Mouse (Mus musculus): ENCODE measurements around the gene Psmb8.

Gene Psmb8

DNA sequence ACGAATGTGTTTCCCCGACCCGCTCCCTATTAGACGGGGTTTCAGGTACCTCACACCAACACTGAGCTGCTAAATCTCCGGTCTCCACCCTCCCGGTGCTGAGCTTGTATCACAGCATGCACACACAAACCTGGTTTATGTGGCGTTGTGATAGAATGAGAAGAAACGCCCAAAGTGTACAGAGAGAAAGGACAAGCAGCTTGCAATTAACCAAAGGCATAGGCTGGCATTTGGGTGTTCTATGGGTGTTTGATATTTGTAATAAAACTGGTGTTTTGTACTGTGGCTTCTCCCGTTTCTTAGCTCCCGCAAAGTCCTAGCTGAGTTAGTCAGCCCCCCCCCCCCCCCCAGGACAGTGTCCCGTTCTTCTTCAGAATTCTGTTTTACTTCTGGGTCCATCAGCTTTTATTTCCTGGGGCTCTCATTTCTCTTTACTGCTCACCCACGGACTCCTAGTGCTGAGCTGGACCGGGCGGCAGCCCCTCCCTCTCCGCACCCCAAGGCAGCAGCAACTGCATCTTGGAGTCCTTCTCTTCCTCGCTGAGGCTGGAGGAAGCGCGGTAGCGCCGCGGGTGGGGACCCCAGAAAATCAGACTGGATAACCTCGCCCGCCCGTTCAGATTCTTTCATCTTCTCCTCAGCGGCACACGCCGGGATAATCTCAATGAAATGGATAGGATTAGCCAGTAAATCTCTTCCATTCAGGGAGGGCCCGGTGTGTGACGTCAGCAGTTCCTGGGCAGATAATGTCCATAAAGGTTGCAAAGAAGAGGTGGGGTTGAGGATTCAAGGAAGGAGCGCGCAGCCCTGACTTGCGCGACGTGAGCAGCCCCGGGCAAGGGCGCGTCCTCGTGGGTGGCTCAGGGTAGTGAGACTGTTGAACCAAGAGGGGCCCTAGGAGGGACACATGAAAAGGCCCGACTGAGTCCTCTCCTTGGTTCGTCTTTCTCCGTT, at the start of gene Psmb8:
Gene Psmb8 (plus strand): TSS at position 781 of the 954 bp plus-strand sequence.
- DNase-seq (ENCODE audit: low read depth), result peak; percentile 97

DNA sequence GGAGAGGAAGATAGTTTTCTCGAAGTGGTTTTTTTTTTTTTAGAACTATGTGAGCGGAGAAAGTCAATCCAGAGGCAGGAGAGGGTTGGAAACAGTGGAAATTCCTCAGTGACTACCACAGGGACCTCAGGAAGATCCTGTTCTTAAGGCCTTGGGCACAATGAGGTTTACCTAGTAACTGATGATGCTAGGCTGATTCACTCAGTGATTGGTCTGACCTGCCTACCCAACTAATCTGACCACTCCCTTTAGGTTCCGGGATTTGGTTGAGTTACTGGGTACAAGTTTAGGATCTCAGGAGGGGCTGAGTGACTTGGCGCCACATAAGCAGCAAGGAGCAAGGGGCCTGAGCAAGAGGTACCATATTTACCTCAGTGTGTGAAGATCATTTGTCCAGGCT, 44.6 kb upstream of the Psmb8 start, which contains the start of gene H2-DMb1:
Gene H2-DMb1 (plus strand): TSS at position 150 of the 400 bp plus-strand sequence.
- DNase-seq (ENCODE audit: low read depth), result peak; percentile 90

DNA sequence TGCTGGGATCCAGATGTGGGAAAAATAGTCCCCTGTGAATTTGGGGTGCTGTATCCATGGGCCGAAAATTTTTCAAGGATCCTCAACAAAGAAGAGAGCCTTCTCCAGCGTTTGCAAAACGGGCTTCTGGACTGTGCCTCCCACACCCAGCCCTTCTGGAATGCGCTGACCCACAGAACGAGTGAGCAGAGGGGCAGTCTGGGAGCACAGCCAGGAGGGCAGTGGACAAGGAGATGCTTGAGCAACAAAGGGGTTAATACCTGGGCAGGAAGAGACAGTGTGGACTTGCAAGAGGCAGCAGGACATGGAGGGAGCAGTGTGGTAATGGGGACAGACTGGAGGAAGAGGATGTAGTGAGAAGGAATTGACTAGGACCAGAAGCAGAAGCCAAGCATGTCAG, 42.0 kb upstream of the Psmb8 start:
- no peak for DNase-seq (ENCODE audit: low read depth)

DNA sequence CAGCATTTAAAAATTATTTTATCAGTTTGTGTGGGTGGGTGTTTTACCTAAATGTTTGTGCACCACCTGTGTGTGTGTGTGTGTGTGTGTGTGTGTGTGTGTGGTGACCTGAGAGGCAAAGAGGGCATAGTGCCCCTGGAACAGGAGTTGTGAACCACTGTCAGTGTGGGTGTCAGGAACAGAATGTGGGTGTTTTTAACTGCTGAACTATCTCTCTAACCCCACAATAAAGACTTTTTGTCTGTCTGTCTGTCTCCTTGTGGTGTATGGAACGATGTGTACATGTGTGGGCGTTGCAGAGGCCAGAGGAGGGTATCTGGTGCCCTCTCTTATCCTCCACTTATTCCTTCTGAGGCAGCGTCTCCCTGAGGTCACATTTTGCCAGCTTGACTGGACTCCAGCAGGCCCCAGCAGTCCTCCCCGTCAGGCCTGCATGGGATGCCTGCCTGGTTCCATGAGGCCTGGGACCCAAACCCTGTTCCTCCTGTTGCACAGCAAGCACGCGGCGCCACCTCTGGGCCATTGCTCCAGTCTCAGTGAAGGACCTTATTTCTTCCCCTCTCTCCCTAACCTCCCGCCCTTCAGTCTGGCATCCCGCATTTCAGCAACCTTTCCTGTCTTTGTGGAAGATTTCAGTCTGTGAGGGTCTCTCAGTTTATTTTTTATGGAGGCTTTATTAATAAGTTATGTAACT, 33.2 kb upstream of the Psmb8 start:
- peak; percentile 72 for DNase-seq (ENCODE audit: low read depth)

DNA sequence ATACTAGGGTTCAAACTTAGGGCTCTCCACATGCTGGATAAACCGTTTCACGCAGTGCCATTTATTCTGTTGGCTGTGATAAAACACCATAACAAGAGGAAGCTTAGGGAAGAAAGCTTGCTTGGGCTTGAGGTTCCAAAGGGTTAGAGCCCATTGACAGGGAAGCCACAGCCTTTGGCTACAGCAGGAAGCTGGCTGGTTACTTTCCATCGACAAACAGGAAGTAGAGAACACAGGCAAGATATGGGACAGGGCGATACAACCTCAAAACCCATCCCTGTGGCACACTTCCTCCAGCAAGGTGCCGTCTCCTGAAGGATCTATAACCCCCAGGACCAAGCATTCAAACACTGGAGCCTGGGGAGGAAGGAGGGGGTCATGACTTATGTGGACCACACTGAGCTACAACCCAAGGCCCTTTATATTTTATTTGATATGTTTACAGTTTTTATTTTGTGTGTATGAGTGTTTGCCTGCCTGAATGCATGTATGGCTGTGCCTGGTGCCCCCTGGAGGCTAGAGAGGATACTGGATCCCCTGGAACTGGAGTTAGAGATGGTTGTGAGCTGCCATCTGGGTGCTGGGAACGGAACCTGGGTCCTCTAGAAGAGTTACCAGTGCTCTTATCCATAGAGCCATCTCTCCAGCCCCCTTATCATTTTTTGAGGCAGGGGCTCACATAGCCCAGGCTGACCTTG, 32.3 kb upstream of the Psmb8 start:
- peak; percentile 71 for DNase-seq (ENCODE audit: low read depth)

DNA sequence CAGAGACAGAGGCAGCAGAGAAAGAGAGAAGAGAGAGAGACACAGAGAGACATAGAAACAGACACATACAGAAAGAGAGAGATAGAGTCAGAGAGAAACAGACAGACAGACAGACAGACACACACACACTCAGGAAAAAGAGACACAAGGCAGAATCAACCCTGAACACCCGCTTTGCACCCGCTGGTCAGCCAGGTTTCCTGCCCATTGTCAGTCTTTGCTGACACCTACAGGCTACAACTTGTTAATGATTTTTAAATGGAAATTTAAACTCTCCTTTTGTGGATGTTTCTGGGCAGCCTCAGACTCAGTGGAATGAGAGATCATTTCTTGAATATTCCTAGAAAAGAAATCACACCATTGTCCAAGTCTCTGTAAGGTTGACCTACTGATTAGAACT, 28.2 kb upstream of the Psmb8 start:
- peak; percentile 82 for DNase-seq (ENCODE audit: low read depth)

DNA sequence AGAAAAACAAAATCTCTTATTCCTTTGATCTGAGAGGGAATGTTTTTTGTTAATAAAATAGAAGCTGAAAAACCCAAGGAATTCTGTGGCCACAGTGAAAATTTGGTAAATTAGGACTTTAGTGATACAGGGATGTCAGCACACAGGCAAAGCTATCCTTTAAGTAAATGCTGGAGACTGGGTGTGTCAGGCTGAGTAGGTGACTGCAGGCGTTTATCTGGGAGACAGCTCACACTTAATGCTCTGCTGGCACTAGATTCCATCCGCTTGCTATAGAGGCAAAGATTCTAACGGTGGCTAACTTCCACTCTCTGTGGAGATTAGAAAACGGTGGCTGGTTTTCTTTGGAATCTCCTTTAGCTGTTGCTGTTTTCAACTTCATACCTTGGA, 27.0 kb upstream of the Psmb8 start:
- no peak for DNase-seq (ENCODE audit: low read depth)

DNA sequence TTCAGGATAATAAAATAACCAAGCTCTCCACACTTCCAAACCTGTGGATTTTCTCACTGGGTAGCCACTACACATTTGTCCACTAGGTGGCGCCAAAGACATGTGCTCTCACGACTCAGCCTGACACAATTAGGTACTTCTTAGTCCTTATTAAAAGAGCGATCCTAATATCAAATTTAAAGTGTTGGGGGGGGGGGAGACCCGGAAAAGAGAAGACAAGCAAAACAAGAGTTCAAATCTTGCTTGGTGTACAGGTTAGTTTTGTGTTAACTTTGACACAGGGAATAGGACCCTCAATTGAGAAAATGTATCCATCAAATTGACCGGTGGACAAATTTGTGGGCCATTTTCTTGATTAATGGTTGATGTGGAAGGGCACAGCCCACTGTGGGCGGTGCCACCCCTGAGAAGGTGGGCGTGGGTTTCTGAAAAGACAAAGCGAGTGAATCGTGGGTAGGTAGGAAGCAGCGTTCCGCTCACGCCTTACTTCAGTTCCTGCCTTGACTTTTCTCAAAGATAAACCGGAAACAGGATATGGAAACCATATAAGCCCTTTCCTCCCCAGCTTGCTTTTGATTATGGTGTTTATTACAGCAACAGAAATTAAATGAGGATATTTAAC, 26.5 kb upstream of the Psmb8 start:
- DNase-seq (ENCODE audit: low read depth), result peak; percentile 97

DNA sequence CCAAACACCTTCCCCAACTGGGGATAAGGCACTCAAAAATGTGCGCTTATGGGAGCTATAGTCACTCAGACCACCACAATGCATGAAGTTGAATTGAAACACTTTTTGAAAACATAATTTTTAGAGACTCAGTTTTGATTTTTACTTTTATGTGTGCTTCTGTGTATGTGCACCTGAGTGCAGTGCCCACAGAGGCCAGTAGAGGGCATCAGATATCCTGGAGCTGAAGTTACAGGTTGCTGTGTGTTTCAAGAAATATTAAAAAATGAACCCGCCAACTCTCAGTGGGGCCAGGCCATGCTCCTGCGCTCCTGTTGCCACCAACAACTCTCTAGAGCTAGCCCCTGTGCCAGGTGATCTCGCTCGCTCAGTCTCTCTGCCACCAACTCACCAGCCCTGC, 25.0 kb upstream of the Psmb8 start:
- peak; percentile 32 for DNase-seq (ENCODE audit: low read depth)

DNA sequence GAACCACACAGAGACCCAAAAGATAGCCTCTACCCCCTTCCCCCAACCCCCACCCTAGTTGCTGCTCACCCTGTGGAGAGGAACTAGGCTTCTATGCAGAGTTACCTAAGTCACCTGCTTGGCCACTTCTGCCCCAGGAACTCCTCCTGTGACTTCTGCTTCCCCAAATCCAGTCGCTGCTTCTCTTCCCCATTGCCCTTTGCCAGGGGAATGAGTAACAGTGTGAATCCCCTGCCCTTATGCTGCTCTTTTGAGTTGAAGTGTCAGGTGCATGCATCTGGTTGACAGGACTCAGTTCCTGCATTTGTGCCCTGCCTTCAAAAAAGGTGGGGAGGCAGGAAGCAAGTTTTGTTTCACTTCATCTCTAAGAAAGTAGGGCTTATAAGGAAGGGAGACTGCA, 23.4 kb upstream of the Psmb8 start:
- DNase-seq (ENCODE audit: low read depth), result no peak

DNA sequence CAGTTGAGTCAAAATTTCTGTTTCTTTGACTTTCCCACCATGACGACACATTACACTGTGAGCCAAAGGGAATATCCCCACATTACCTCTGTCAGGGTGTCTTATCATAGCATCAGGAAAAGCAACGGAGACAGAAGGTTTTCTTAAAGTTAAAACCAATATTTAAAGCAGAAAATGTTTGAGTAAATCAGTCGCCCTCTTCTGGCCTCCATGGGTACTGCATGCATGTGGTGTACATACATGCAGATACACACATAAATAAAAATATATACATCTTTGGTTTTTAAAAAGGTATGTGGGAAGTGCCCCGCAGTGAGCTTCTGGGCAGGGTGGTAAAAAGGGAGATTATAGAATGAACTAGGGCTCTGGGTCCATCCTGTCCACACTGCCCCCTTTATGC, 20.3 kb upstream of the Psmb8 start:
- peak; percentile 23 for DNase-seq (ENCODE audit: low read depth)

DNA sequence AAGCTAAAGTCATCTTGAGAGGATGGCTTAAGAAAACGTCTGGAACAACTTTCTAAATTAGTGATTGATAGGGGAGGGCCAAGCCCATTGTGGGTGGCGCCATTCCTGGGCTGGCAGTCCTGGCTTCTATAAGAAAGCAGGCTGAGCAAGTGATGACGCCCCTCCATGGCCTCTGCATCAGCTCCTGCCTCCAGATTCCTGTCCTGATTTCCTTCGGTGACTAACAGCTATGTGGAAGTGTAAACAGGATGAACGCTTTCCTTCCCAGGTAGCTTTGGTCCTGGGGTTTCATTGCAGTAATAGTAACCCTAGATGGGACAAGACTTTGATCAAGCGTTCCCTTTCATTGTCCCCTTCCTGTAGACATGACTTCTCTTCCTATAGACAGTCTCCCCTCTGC, 18.5 kb upstream of the Psmb8 start:
- no peak for DNase-seq (ENCODE audit: low read depth)

DNA sequence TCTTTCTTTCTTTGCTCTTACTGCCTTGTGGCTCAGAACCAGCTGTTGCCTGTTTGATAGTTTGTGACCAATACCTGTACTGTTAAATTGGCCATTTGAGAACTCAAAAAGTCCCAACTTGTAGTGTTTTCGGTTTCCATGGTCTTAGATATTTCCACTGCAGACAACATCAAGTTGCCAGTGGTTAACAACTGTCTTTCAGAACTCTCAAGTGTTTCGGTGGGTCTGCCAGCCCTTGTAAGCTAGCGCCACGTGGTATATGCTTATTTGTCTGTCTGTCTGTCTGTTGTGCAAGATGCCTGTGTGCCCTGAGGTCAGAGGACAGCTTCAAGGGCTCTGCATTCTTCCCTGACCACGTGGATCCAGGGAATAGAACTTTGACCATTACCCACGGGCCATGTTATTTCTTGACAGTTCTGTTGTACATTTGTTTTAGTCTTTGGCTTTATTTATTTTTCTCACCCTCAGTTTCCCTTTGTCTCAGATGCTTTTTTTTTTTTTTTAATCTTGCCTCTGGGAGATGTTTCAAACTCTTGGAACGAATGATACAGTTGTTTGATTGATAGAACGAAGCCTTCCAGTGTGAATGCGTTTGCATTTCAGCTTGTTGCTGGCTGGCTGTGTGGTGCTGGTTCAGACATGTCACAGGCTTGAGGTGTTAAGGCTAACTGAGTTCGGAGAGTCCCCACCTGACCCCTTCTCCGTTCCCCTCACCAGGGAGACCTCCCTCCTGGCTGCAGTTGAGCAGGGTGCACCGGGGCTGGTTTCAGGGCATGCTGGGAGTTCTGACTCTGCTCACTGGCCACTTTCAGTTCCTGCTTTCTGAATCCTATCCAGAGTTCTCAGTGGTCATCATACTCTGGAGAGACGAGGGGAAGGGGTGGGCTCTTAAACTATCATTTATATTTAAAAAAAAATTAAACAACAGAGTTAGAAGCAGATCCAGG, 17.3 kb upstream of the Psmb8 start:
- no peak for DNase-seq (ENCODE audit: low read depth)

DNA sequence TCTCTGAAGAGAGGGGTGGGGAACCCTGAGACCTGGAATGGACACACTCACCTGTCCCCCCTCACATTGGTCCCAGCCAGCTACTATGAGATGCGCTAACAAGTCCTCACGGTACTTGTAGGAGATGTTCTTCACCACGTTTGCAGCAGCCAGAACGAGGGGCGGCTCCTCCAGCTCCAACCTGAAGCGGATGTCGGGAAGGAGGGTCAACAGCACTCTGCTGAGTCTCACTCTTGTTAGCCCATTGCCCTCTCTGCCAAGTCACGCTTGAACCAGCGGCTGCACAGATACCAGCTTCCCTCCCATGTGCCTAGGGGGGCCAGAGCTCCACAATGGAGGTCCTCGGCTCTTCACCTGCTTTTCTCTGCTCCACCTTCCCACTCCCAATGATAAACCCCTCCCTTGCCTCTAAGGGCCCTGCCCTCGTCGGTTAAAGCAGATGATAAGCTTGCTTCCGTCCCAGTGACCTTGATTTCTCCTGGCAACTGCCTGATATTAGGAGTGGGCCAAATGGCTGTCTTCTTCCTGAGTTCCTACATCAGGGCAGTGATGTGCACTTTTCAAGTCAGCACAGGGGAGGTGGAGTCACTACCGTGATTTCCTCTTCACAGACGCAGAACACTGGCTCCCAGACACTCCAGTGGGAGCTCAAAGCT, 13.8 kb upstream of the Psmb8 start:
- DNase-seq (ENCODE audit: low read depth), result no peak

DNA sequence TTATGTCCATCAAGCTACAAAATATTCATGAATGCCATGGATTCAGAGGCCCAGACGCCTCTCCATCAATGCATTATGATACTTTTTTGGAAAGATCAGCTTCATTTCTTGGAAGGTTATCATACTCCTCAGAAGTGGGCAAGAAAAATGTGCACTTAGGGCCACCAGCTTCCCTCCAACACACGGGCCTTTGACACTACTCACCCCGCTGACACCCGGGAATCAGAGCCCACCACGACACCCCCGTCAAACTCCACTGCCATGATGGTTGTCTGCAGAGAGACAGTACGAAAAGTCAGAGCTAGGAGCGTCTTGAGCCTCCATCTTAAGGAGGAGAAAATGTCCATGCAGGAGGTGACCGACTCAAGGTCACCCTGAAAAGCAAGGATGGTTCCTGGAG, 12.0 kb upstream of the Psmb8 start:
- no peak for DNase-seq (ENCODE audit: low read depth)

DNA sequence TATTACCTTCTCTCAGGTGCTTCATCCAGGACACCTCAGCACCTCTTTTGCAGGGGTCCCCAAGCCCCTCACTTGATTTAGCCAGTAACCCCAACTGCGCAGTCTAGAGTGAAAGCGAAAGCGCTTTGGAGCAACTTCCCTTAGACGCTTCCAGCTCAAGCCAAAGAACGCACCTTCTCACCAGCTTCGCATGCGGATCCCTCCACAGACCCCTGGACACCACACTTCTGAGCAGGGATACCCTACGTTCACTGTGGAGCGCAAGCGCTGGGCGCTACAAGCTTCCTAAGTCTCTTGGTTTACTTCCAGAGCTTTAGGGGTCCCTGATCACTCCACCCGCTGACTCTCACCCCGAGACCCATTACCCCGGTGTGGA, 10.6 kb upstream of the Psmb8 start:
- DNase-seq (ENCODE audit: low read depth), result peak; percentile 70

DNA sequence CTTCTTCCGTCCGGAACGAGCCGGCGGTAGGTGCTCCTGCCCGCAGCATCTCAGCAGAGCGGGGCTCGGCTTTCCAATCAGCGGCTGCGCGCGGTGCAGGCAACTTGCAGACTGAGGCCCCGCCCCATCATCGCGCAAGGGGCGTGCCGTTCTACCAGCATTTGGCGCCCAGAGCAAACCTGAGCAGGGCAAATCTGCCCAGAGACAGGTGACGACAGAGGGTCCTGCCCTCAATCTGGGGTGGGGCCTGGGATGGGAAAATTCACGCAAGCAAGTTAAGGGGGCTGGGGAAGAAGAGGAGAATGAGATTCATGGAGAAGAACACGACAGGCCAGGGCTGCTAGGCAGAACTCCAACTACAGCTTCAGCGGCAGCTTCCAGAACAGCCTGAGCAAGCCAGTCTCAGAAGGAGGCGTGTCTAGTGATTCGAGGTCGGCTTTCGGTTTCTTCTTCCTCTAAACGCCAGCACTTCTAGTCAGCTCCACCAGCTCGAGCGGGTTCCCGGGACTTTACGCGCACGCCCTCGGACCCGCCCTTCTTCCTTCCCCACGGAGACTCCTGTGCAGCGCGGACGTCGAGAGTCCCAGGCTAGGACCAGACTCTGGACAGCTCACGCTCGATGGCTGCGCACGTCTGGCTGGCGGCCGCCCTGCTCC, 10.1 kb upstream of the Psmb8 start, which contains the start of the genes Tap1 and Psmb9:
Gene Tap1 (plus strand): TSS at position 293 of the 656 bp plus-strand sequence.
Gene Psmb9 (minus strand): TSS at position 504 of the 656 bp plus-strand sequence.
- peak; percentile 99 for DNase-seq (ENCODE audit: low read depth)

DNA sequence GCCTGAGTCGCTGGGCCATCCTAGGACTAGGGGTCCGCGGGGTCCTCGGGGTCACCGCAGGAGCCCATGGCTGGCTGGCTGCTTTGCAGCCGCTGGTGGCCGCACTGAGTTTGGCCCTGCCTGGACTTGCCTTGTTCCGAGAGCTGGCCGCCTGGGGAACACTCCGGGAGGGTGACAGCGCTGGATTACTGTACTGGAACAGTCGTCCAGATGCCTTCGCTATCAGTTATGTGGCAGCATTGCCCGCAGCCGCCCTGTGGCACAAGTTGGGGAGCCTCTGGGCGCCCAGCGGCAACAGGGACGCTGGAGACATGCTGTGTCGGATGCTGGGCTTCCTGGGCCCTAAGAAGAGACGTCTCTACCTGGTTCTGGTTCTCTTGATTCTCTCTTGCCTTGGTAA, 9.5 kb upstream of the Psmb8 start:
- DNase-seq (ENCODE audit: low read depth), result peak; percentile 50

DNA sequence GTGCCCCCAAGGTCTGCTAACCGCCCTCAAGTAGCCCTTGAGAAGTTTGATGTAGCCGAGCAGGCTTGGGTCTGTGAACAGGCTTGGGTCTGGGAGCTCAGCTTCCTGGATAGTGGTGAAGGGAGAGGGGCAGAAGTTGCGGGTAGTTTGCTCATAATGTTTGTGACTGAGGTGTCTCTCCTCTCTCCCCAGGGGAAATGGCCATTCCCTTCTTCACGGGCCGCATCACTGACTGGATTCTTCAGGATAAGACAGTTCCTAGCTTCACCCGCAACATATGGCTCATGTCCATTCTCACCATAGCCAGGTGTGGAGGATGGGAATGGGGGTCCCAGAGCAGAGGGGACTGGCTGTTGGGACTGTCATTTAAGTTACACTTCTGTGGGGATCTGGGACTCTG, 8.5 kb upstream of the Psmb8 start:
- DNase-seq (ENCODE audit: low read depth), result no peak

DNA sequence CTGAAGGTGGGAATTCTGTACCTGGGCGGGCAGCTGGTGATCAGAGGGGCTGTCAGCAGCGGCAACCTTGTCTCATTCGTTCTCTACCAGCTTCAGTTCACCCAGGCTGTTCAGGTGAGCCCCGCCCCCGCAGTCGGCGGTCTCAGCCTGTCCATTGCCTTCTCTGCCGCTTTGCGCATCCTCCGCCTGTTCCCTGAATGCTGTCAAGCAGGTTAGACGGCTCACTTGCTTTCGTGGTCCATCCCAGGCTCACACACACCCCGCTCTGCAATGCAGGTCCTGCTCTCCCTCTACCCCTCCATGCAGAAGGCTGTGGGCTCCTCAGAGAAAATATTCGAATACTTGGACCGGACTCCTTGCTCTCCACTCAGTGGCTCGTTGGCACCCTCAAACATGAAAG, 4.7 kb upstream of the Psmb8 start:
- DNase-seq (ENCODE audit: low read depth), result no peak

Measured in 416B (cell line).